Mouse (Mus musculus) retina, postnatal 1 day (tissue): ENCODE measurements around the gene Tmem26.
A peak's percentile ranks its signal among the peaks of the same experiment; 100 is the strongest.
"Not testable (repeated sequence)": the region's sequence is repeated elsewhere in the genome, so short reads cannot be mapped to it uniquely, and the experiment has no call there.

Experiments
- DNase-seq: peaks from one replicate; pipeline ENCODE4 v3.0.0-alpha.2; 2012

Gene Tmem26

GRCm38 (mm10) chr10:68723568-68724360 is at the start of gene Tmem26:
TSS of gene Tmem26 (plus strand) at chr10:68723646.
- peak; percentile 45 for DNase-seq

- DNase-seq: no peak
Observed at GRCm38 (mm10) chr10:68678678-68679077, 44.8 kb upstream of the Tmem26 start.

- no peak for DNase-seq
Observed at GRCm38 (mm10) chr10:68681233-68681632, 42.2 kb upstream of the Tmem26 start.

- DNase-seq: no peak
Observed at GRCm38 (mm10) chr10:68685510-68685909, 37.9 kb upstream of the Tmem26 start.

- DNase-seq: no peak
Observed at GRCm38 (mm10) chr10:68691116-68691515, 32.3 kb upstream of the Tmem26 start.

- no peak for DNase-seq
Observed at GRCm38 (mm10) chr10:68692401-68692800, 31.0 kb upstream of the Tmem26 start.

- DNase-seq: no peak
Observed at GRCm38 (mm10) chr10:68695760-68696336, 27.6 kb upstream of the Tmem26 start.

- no peak for DNase-seq
Observed at GRCm38 (mm10) chr10:68704268-68704667, 19.2 kb upstream of the Tmem26 start.

GRCm38 (mm10) chr10:68705471-68706036 is 17.9 kb upstream of the Tmem26 start:
- no peak for DNase-seq

GRCm38 (mm10) chr10:68707014-68707852 is 16.2 kb upstream of the Tmem26 start:
- no peak for DNase-seq

GRCm38 (mm10) chr10:68712926-68713325 is 10.5 kb upstream of the Tmem26 start:
- no peak for DNase-seq

GRCm38 (mm10) chr10:68714302-68714701 is 9.1 kb upstream of the Tmem26 start:
- DNase-seq: no peak

- no peak for DNase-seq
Observed at GRCm38 (mm10) chr10:68715396-68715795, 8.1 kb upstream of the Tmem26 start.

GRCm38 (mm10) chr10:68718375-68718774 is 5.1 kb upstream of the Tmem26 start:
- no peak for DNase-seq

- DNase-seq: no peak
Observed at GRCm38 (mm10) chr10:68720887-68721400, 2.5 kb upstream of the Tmem26 start.

GRCm38 (mm10) chr10:68723015-68723414 is 431 bp upstream of the Tmem26 start:
- no peak for DNase-seq

GRCm38 (mm10) chr10:68724361-68724720 is 895 bp downstream of the Tmem26 start:
- DNase-seq: peak; percentile 44

GRCm38 (mm10) chr10:68727464-68727863 is 4.0 kb downstream of the Tmem26 start:
- no peak for DNase-seq

GRCm38 (mm10) chr10:68735621-68736020 is 12.2 kb downstream of the Tmem26 start:
- no peak for DNase-seq

GRCm38 (mm10) chr10:68737391-68737790 is 13.9 kb downstream of the Tmem26 start:
- no peak for DNase-seq

- not testable (repeated sequence) for DNase-seq
Observed at GRCm38 (mm10) chr10:68738981-68739380, 15.5 kb downstream of the Tmem26 start.

GRCm38 (mm10) chr10:68740251-68740650 is 16.8 kb downstream of the Tmem26 start:
- peak; percentile 74 for DNase-seq

- DNase-seq: no peak
Observed at GRCm38 (mm10) chr10:68750921-68751320, 27.5 kb downstream of the Tmem26 start.
